Mouse (Mus musculus) spleen, adult 12 weeks (tissue): ENCODE results near the gene Olfr1113.
"Not testable (repeated sequence)": the region's sequence is repeated elsewhere in the genome, so short reads cannot be mapped to it uniquely, and the experiment has no call there.

Source experiments
- DNase-seq: peaks from one replicate; pipeline ENCODE4 v3.0.0; 2022; ENCODE audit warnings: low spot score

The Olfr1113 gene

DNA sequence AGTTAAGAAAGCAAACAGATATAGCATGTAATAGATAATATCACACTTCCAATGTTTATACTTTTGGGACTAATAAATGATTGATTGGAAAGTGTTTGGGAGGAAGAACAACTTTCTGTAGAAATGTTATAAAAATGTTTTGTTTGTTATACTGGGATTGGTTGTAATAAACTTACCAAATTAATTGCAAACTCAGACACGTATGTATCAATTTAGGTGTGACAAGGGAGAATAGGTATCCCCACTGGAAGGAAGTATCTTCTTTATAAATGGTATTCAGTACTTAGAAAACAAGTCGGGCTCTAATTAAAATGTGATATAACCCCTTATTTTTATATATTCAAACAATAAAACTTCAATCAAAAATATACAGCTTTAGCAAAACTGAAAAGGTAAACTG lies at the start of gene Olfr1113:
Gene Olfr1113, plus strand, starts transcription at position 301 of the 400 bp plus-strand sequence.
- DNase-seq = no peak

DNA sequence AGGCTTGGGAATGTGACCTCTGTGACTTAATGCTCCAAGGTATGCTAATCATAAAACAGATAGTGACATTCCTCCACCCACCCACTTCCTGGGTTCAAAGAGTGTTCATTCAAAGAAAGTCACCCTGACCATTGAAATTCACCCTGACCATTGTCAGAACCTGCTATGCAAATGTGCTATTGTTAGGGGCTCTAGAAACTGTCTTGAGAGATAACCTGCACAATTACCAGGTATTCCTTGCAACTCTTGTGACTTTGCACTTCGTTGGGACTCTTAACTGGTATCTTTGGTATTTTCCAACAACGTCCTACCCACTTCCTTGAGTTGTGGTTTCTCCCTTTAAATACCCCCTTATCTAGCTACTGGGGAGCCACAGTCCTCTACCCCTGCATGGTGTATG lies 41.0 kb upstream of the Olfr1113 start:
- DNase-seq = not testable (repeated sequence)

DNA sequence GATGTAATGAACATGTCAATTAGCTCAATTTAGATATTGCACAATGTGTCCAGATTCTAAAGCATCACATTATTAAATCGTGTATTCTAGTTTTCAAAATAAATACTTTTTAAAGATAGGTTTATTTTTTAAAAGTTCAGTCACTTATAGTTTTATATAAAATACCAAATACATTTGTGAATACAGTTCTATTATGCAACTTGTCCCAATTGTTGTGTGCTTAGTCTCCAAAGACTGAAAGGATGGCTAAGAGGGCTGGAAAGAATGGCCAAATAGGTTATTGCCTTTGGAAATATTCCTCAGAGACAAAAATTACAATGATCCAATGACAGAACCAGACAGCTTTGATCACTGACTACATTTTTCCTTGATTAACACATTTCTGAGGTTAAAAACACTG lies 21.3 kb upstream of the Olfr1113 start, which contains the start of gene Olfr1112:
Gene Olfr1112, plus strand, starts transcription at position 301 of the 400 bp plus-strand sequence.
- no peak for DNase-seq

DNA sequence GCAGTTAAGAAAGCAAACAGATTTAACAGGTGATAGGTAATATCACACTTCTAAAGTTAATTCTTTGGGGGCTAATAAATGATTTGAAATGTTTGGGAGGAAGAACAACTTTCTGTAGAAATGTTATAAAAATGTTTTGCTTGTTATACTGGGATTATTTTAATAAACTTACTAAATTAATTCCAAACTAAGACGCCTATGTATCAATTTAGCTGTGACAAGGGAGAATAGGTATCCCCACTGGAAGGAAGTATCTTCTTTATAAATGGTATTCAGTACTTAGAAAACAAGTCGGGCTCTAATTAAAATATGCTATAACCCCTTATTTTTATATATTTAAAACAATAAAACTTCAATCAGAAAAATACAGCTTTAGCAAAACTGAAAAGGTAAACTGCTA lies 38.9 kb downstream of the Olfr1113 start, which contains the start of gene Olfr1115:
Gene Olfr1115, plus strand, starts transcription at position 301 of the 400 bp plus-strand sequence.
- DNase-seq = no peak
